Mouse (Mus musculus) stomach, postnatal 0 days (tissue): ENCODE results near the gene Dusp7.

Source experiments
- CTCF ChIP-seq: IDR thresholded peaks from 2 replicates; pipeline ENCODE4 v1.5.1; 2016; ENCODE audit warnings: antibody characterized with exemption, low read depth, mild to moderate bottlenecking, moderate library complexity
- EP300 ChIP-seq: optimal IDR thresholded peaks from 2 replicates; pipeline ENCODE3; 2016; ENCODE audit warnings: antibody characterized with exemption

DNA sequence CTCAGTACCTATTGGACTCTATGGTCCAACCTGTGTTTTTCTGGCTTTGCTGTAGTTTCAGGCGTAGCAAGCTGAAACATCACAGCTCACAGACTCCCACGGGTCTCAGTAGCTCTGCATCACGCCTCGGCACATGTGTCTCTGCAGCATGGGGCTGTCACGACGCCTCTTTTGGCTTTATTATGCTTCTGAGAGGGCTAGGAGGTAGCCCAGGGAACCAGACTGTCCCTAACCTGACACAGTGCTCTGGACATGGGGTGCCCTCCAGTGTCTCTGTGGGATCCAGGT lies 2.9 kb downstream of the Dusp7 start:
- TF ChIP-seq CTCF: no peak
- no peak for TF ChIP-seq EP300
